Mouse (Mus musculus) small intestine, adult 2 months (tissue): ENCODE measurements around the gene Fam184b.

Experiments used
- CTCF ChIP-seq: fragments of 200-500 bp; IDR thresholded peaks from 2 replicates; pipeline ENCODE4 v1.5.1; 2012; ENCODE audit warnings: low read depth, mild to moderate bottlenecking, control low read depth, inconsistent platforms, low read length, moderate library complexity, mixed read lengths; ENCODE audit not compliant: insufficient replicate concordance, insufficient read length; ENCODE audit errors: extremely low read depth
- POLR2A ChIP-seq: fragments of 200-500 bp; IDR thresholded peaks from 2 replicates; pipeline ENCODE4 v1.6.1; 2012; ENCODE audit warnings: low read depth, mild to moderate bottlenecking, control low read depth, inconsistent platforms, low read length, moderate library complexity

GRCm38 (mm10) chr5:45521601-45522000, 117.8 kb downstream of the Fam184b start:
- no peak for TF ChIP-seq POLR2A
- no peak for TF ChIP-seq CTCF
